Mouse (Mus musculus) limb, embryonic 11.5 days (tissue): Measurements from ENCODE around the gene Ufc1. TPM values are rescaled to one million over a fixed set of nuclear protein-coding genes. Genes with fewer than 3 reads are reported as not detected.

Source experiments
- ATAC-seq: fragments of 200-750 bp; cut with Nextera tagmentation; 2 replicates; pipeline ENCODE4 v1.8.0; 2017; ENCODE audit warnings: low read depth; ENCODE audit not compliant: insufficient number of reproducible peaks, low FRiP score, low TSS enrichment
- DNase-seq: peaks from one replicate; pipeline ENCODE4 v3.0.0-alpha.2; 2015; ENCODE audit warnings: low spot score
- H3K27ac ChIP-seq: fragments of 300-500 bp; sonication (generic); replicated peaks from 2 replicates; pipeline ENCODE4 v1.5.1; 2014; ENCODE audit warnings: low read depth, mild to moderate bottlenecking, low read length
- H3K27me3 ChIP-seq: fragments of 300-500 bp; sonication (generic); 2 replicates; pipeline ENCODE4 v1.6.1; 2014; ENCODE audit warnings: mild to moderate bottlenecking, low read length, mixed read lengths; ENCODE audit not compliant: control insufficient read depth, insufficient read depth
- H3K36me3 ChIP-seq: fragments of 300-500 bp; sonication (generic); 2 replicates; pipeline ENCODE4 v1.6.1; 2014; ENCODE audit warnings: mild to moderate bottlenecking, low read length, moderate library complexity, mixed read lengths; ENCODE audit not compliant: control insufficient read depth, insufficient read depth
- H3K4me1 ChIP-seq: fragments of 300-500 bp; sonication (generic); 2 replicates; pipeline ENCODE4 v1.6.1; 2014; ENCODE audit warnings: low read length, mixed read lengths; ENCODE audit not compliant: control insufficient read depth, insufficient read depth
- H3K4me2 ChIP-seq: fragments of 300-500 bp; sonication (generic); 2 replicates; pipeline ENCODE4 v1.6.1; 2014; ENCODE audit warnings: low read depth, mild to moderate bottlenecking, moderate library complexity; ENCODE audit not compliant: severe bottlenecking
- H3K4me3 ChIP-seq: fragments of 300-500 bp; sonication (generic); 2 replicates; pipeline ENCODE4 v1.5.1; 2014; ENCODE audit warnings: low read depth, low read length
- H3K9ac ChIP-seq: fragments of 300-500 bp; sonication (generic); 2 replicates; pipeline ENCODE4 v1.6.1; 2014; ENCODE audit warnings: mild to moderate bottlenecking, low read length
- H3K9me3 ChIP-seq: fragments of 300-500 bp; sonication (generic); 2 replicates; pipeline ENCODE4 v1.6.1; 2016; ENCODE audit warnings: low read length; ENCODE audit not compliant: control insufficient read depth
- WGBS: fragments of 180-500 bp; shearing (Covaris S2); extraction: QIAGEN DNeasy Blood & Tissue Kit; methylation state at CpG from one replicate; pipeline ENCODE4 v1.1.7; 2014; 5-methylcytosine and 5-hydroxymethylcytosine counted together
- polyA plus RNA-seq: library from polyadenylated mRNA; unstranded; fragments of >200 nt; fragmentation: Nextera tagmentation; extraction: Ambion mirVana; gene quantifications from 2 replicates; pipeline ENCODE4 v1.2.1, GENCODE M21; 2014

Ufc1 gene
- polyA plus RNA-seq, 1 experiment from 2014 or later, result 111 TPM

- H3K9me3 ChIP-seq, result no peaks in the 10 kb centered on the region
- peaks cover 6% of the 10 kb centered on the region for H3K4me1 ChIP-seq
- H3K9ac ChIP-seq, result peak overlapping the region; percentile 72
- no peaks in the 10 kb centered on the region for H3K27me3 ChIP-seq
- H3K4me2 ChIP-seq, result peak overlapping the region; percentile 91
- ATAC-seq, result peak; percentile 73
- WGBS, result under 1% methylated on average over 17 of the region's 19 CpGs
- DNase-seq, result no peak
- H3K4me3 ChIP-seq, result peak overlapping the region; percentile 75
- H3K36me3 ChIP-seq, result peaks cover 13% of the 10 kb centered on the region; the same call in 1 of the 2 replicates
- H3K27ac ChIP-seq, result no peak overlapping the region; the same call in 1 of the 2 replicates
Measured at GRCm38 (mm10) chr1:171270573-171270900, 24.3 kb downstream of the Ufc1 start.

- H3K36me3 ChIP-seq, result peaks cover 12% of the 10 kb centered on the region; the same call in 1 of the 2 replicates
- peak within 1 kb of the TSS; percentile 91 for H3K4me2 ChIP-seq
- H3K4me1 ChIP-seq, result peaks cover 6% of the 10 kb centered on the region
- H3K9ac ChIP-seq, result peak within 1 kb of the TSS; percentile 72
- DNase-seq, result peak; percentile 97
- no peaks in the 10 kb centered on the region for H3K9me3 ChIP-seq
- peak; percentile 94 for ATAC-seq
- WGBS, result 4% methylated on average over 36 of the region's 36 CpGs
- no peaks in the 10 kb centered on the region for H3K27me3 ChIP-seq
- H3K27ac ChIP-seq, result no peak within 1 kb of the TSS; the same call in 1 of the 2 replicates
- H3K4me3 ChIP-seq, result peak within 1 kb of the TSS; percentile 75
Measured at GRCm38 (mm10) chr1:171269848-171270572, 24.8 kb downstream of the Ufc1 start, which contains the start of gene B4galt3. B4galt3 (plus strand) TSS chr1:171270328.

GRCm38 (mm10) chr1:171268341-171268740 is 26.5 kb downstream of the Ufc1 start:
- 68% methylated on average over 1 of the region's 1 CpGs for WGBS
- H3K9me3 ChIP-seq, result no peaks in the 10 kb centered on the region
- DNase-seq, result no peak

GRCm38 (mm10) chr1:171265971-171266744 is 28.7 kb downstream of the Ufc1 start:
- Histone ChIP-seq H3K4me1 (peaks cover 4% of the 10 kb centered on the region), H3K4me2 (no peak overlapping the region), H3K27me3 (no peaks in the 10 kb centered on the region), H3K36me3 (no peaks in the 10 kb centered on the region), H3K27ac (no peak overlapping the region), H3K9ac (no peak overlapping the region), H3K4me3 (no peak overlapping the region), H3K9me3 (no peaks in the 10 kb centered on the region)
- ATAC-seq, result no peak
- DNase-seq, result no peak
- 77% methylated on average over 4 of the region's 4 CpGs for whole genome bisulfite sequencing

More at GRCm38 (mm10) chr1:171268341-171268740, 26.5 kb downstream of the Ufc1 start:
- H3K4me3 ChIP-seq, result no peak overlapping the region
- no peak overlapping the region for H3K27ac ChIP-seq
- no peak for ATAC-seq
- H3K27me3 ChIP-seq, result no peaks in the 10 kb centered on the region
- peaks cover 3% of the 10 kb centered on the region; the same call in 1 of the 2 replicates for H3K36me3 ChIP-seq
- no peak overlapping the region for H3K9ac ChIP-seq
- no peak overlapping the region for H3K4me2 ChIP-seq
- H3K4me1 ChIP-seq, result peaks cover 6% of the 10 kb centered on the region

- Histone ChIP-seq H3K4me1 (no peaks in the 10 kb centered on the region), H3K27me3 (no peaks in the 10 kb centered on the region), H3K36me3 (0 out of 2 replicates have a peak, but pooled peaks cover under 1% of the 10 kb centered on the region), H3K4me2 (no peak overlapping the region), H3K9ac (no peak overlapping the region), H3K9me3 (no peaks in the 10 kb centered on the region), H3K4me3 (no peak overlapping the region), H3K27ac (no peak overlapping the region)
- DNase-seq (no peak), ATAC-seq (no peak)
- 84% methylated on average over 3 of the region's 3 CpGs for WGBS
Measured at GRCm38 (mm10) chr1:171263666-171264461, 31.0 kb downstream of the Ufc1 start.

GRCm38 (mm10) chr1:171263185-171263611 is 31.6 kb downstream of the Ufc1 start:
- Histone ChIP-seq H3K27me3 (no peaks in the 10 kb centered on the region), H3K36me3 (0 out of 2 replicates have a peak, but pooled peaks cover 2% of the 10 kb centered on the region), H3K9ac (no peak overlapping the region), H3K27ac (no peak overlapping the region), H3K4me3 (no peak overlapping the region), H3K9me3 (no peaks in the 10 kb centered on the region), H3K4me1 (no peaks in the 10 kb centered on the region), H3K4me2 (no peak overlapping the region; the same call in 1 of the 2 replicates)
- peak; percentile 52; the same call in 1 of the 2 replicates for ATAC-seq
- WGBS, result 0% methylated on average over 2 of the region's 2 CpGs
- no peak for DNase-seq

- Histone ChIP-seq H3K9me3 (no peaks in the 10 kb centered on the region), H3K36me3 (0 out of 2 replicates have a peak, but pooled peaks cover 2% of the 10 kb centered on the region), H3K4me2 (no peak overlapping the region; the same call in 1 of the 2 replicates), H3K4me1 (no peaks in the 10 kb centered on the region), H3K27ac (no peak overlapping the region), H3K27me3 (no peaks in the 10 kb centered on the region), H3K9ac (no peak overlapping the region), H3K4me3 (no peak overlapping the region)
- no peak for DNase-seq
- ATAC-seq, result no peak; the same call in 1 of the 2 replicates
- WGBS, result 8% methylated on average over 8 of the region's 8 CpGs
Measured at GRCm38 (mm10) chr1:171262594-171263130, 32.2 kb downstream of the Ufc1 start.
